Mouse (Mus musculus): ENCODE measurements around the gene Stx7. TPM values are rescaled to one million over a fixed set of nuclear protein-coding genes. Genes with fewer than 3 reads are reported as not detected.

Gene Stx7
- 30.6 TPM for total RNA-seq (2023)

GRCm38 (mm10) chr10:24149135-24149781 lies at the start of gene Stx7:
TSS of gene Stx7 (plus strand) at chr10:24149302.

DNA sequence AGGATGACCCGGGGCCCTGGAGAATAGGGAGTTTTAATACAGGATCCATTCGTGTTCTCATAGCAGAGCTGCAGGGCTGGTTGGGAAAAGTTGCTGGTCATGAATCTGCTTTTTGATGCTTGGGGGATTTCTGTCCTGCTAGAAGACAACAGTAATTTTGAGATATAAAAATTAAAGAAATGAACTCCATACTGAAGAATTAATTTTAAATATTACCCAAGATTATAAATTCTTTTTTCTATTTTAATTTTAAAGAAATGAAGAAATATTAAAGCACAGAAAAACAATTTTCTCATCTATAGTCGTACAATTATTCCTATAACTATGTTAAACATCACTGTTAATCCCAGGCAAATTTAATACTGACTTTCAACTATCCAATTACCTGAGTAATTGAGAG lies 47.3 kb upstream of the Stx7 start, which contains the start of gene Taar8c:
TSS of gene Taar8c (minus strand) at position 101 of the 400 bp plus-strand sequence.

DNA sequence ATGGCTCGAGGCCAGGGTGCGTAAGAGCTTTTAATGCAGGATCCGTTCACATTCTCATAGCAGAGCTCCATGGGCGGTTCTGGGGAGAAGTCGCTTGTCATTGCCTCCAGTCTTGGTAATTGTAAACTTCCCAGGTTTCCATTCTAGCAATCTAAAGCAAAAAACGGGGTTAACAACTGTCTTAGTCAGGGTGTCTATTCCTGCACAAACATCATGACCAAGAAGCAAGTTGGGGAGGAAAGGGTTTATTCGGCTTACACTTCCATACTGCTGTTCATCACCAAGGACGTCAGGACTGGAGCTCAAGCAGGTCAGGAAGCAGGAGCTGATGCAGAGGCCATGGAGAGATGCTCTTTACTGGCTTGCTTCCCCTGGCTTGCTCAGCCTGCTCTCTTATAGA lies 39.7 kb upstream of the Stx7 start, which contains the start of gene Taar9:
TSS of gene Taar9 (minus strand) at position 101 of the 400 bp plus-strand sequence.

GRCm38 (mm10) chr10:24223449-24224143 lies 74.5 kb downstream of the Stx7 start, which contains the start of gene Moxd1:
TSS of gene Moxd1 (plus strand) at chr10:24223517.

Other genes starting within 250 kb of the Stx7 start
- not detected for gene Taar1, start 228.9 kb upstream of the Stx7 start, total RNA-seq (2023)
- gene Taar2, start 210.7 kb upstream of the Stx7 start, total RNA-seq (2023) = not detected
- gene Taar3, start 199.7 kb upstream of the Stx7 start, total RNA-seq (2023) = not detected
- gene Taar4, start 188.8 kb upstream of the Stx7 start, total RNA-seq (2023) = not detected
- not detected for gene Taar5, start 178.6 kb upstream of the Stx7 start, total RNA-seq (2023)
- not detected for gene Taar6, start 163.7 kb upstream of the Stx7 start, total RNA-seq (2023)
- not detected for gene Taar7a, start 155.8 kb upstream of the Stx7 start, total RNA-seq (2023)
- not detected for gene Taar7b, start 149.4 kb upstream of the Stx7 start, total RNA-seq (2023)
- gene Taar7d, start 122.1 kb upstream of the Stx7 start, total RNA-seq (2023) = not detected
- not detected for gene Taar7e, start 111.7 kb upstream of the Stx7 start, total RNA-seq (2023)
- gene Taar7f, start 99.8 kb upstream of the Stx7 start, total RNA-seq (2023) = not detected
- not detected for gene Taar8a, start 72.8 kb upstream of the Stx7 start, total RNA-seq (2023)
- not detected for gene Taar8b, start 57.0 kb upstream of the Stx7 start, total RNA-seq (2023)
- gene Taar8c, start 47.4 kb upstream of the Stx7 start, total RNA-seq (2023) = not detected
- not detected for gene Taar9, start 39.8 kb upstream of the Stx7 start, total RNA-seq (2023)
- gene Moxd1, start 74.2 kb downstream of the Stx7 start, total RNA-seq (2023) = not detected

Data from CD4-positive naive resting alpha-beta T cell, adult 57 days (primary cell).